Mouse (Mus musculus): ENCODE measurements around the gene Rpl4.
"Not testable (repeated sequence)": the region's sequence is repeated elsewhere in the genome, so short reads cannot be mapped to it uniquely, and the experiment has no call there.

Gene Rpl4

GRCm38 (mm10) chr9:64172816-64173665 lies at the start of gene Rpl4, which contains the start of gene Zwilch:
Gene Rpl4, plus strand, starts transcription at chr9:64173375.
Gene Zwilch, minus strand, starts transcription at chr9:64173104.
- DNase-seq (ENCODE audit: low spot score in 2 of 2) = peak; percentile 86 to 88

- not testable (repeated sequence) for DNase-seq (ENCODE audit: low spot score in 2 of 2)
Measured at GRCm38 (mm10) chr9:64124846-64125245, 48.3 kb upstream of the Rpl4 start.

GRCm38 (mm10) chr9:64125307-64125706 lies 47.9 kb upstream of the Rpl4 start:
- DNase-seq (ENCODE audit: low spot score in 2 of 2) = no peak

GRCm38 (mm10) chr9:64126121-64126520 lies 47.1 kb upstream of the Rpl4 start:
- DNase-seq (ENCODE audit: low spot score in 2 of 2) = no peak

GRCm38 (mm10) chr9:64131623-64132022 lies 41.6 kb upstream of the Rpl4 start:
- no peak for DNase-seq (ENCODE audit: low spot score in 2 of 2)

- peak; percentile 46 to 57 for DNase-seq (ENCODE audit: low spot score in 2 of 2)
Measured at GRCm38 (mm10) chr9:64138896-64139295, 34.3 kb upstream of the Rpl4 start.

GRCm38 (mm10) chr9:64139879-64140278 lies 33.3 kb upstream of the Rpl4 start:
- no peak for DNase-seq (ENCODE audit: low spot score in 2 of 2)

GRCm38 (mm10) chr9:64156641-64157040 lies 16.5 kb upstream of the Rpl4 start:
- DNase-seq (ENCODE audit: low spot score in 2 of 2) = no peak

GRCm38 (mm10) chr9:64160471-64160870 lies 12.7 kb upstream of the Rpl4 start:
- no peak for DNase-seq (ENCODE audit: low spot score in 2 of 2)

GRCm38 (mm10) chr9:64169967-64170366 lies 3.2 kb upstream of the Rpl4 start:
- DNase-seq (ENCODE audit: low spot score in 2 of 2) = not testable (repeated sequence)

- no peak for DNase-seq (ENCODE audit: low spot score in 2 of 2)
Measured at GRCm38 (mm10) chr9:64172145-64172815, 895 bp upstream of the Rpl4 start.

- DNase-seq (ENCODE audit: low spot score in 2 of 2) = no peak
Measured at GRCm38 (mm10) chr9:64173666-64174220, 568 bp downstream of the Rpl4 start.

GRCm38 (mm10) chr9:64174341-64174740 lies 1.2 kb downstream of the Rpl4 start:
- no peak for DNase-seq (ENCODE audit: low spot score in 2 of 2)

- no peak for DNase-seq (ENCODE audit: low spot score in 2 of 2)
Measured at GRCm38 (mm10) chr9:64174766-64175165, 1.6 kb downstream of the Rpl4 start.

GRCm38 (mm10) chr9:64175378-64175777 lies 2.2 kb downstream of the Rpl4 start:
- DNase-seq (ENCODE audit: low spot score in 2 of 2) = peak in 1 of 2 experiments; percentile 38

- no peak for DNase-seq (ENCODE audit: low spot score in 2 of 2)
Measured at GRCm38 (mm10) chr9:64178610-64178973, 5.4 kb downstream of the Rpl4 start.

GRCm38 (mm10) chr9:64178974-64179646 lies 5.9 kb downstream of the Rpl4 start, which contains the start of gene Snapc5:
Gene Snapc5, plus strand, starts transcription at chr9:64179274.
- DNase-seq (ENCODE audit: low spot score in 2 of 2) = peak; percentile 94 to 95

GRCm38 (mm10) chr9:64183295-64183694 lies 10.1 kb downstream of the Rpl4 start:
- DNase-seq (ENCODE audit: low spot score in 2 of 2) = not testable (repeated sequence)

- no peak for DNase-seq (ENCODE audit: low spot score in 2 of 2)
Measured at GRCm38 (mm10) chr9:64184166-64184840, 11.1 kb downstream of the Rpl4 start.

- DNase-seq (ENCODE audit: low spot score in 2 of 2) = no peak
Measured at GRCm38 (mm10) chr9:64193879-64194278, 20.7 kb downstream of the Rpl4 start.

- peak; percentile 66 to 71 for DNase-seq (ENCODE audit: low spot score in 2 of 2)
Measured at GRCm38 (mm10) chr9:64195554-64195953, 22.4 kb downstream of the Rpl4 start.

Measured in right cerebral cortex, postnatal 10 days (tissue).